Mouse (Mus musculus): Measurements from ENCODE around the gene Crb3.

The Crb3 gene

GRCm38 (mm10) chr17:57062011-57062521 lies 3.2 kb downstream of the Crb3 start:
- no peak for DNase-seq (ENCODE audit: extremely low spot score, low read depth, low spot score)

DNA sequence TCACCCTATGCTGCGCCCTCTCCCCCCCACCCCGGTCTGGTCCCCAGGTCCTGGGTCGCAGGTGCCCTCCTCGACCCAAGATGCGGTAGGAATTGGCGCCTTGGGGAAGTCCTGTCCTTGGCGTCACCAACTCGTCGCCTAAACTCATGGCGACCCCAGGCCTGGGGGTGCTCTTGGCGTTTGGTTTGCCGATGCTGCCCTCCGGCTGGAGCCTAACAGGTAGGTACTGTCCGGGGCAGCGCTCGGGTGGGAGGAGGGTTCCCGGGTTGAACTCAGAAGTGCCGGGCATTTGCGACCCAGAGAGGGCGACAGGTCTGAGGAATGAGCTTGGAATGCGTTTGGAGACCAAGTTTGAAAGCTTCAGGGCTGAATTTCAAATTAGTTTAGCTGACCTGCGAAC lies 3.6 kb downstream of the Crb3 start:
- DNase-seq (ENCODE audit: extremely low spot score, low read depth, low spot score), result no peak

DNA sequence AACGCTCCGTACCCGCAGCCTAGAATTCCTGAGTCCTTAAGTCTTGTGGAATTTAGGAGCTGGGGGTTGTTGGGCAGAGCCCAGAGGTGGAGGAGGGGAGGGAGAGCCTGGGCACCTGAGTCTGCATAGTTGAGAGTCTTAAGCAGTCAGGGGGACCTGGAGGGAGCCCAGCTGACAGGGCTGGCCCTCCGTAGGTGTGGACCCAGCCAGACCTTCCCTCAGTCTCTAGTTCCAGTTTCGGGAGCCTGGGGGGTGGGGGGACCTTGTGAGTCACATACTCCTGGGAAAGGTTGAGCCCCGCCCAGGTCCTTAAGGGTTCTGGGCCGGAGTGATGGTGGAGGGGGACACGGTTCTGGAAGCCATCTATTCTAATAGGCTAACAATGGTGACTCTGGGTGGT lies 4.1 kb downstream of the Crb3 start:
- no peak for DNase-seq (ENCODE audit: extremely low spot score, low read depth, low spot score)

- no peak for DNase-seq (ENCODE audit: extremely low spot score, low read depth, low spot score)
Measured at GRCm38 (mm10) chr17:57066908-57067307, 8.0 kb downstream of the Crb3 start.

DNA sequence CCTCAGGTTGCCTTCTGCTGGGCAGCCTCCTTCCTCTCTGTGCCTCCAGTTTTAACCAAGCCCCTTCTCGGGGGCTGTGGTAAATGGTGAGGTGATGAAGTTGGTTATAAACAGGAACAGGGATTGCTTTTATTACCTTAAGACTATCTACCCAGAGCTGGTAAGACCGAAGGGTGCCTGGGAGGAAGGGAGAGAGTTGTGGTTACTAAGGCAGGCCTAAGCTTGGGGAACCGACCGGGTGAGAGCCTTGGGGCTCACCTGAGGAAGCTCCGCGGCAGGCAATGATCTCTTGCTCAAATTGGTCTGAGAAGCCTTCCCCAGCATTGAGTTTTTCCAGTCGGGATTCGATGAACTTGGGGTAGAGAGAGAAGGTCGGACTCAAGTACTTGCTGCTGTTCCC lies 11.4 kb downstream of the Crb3 start:
- no peak for DNase-seq (ENCODE audit: extremely low spot score, low read depth, low spot score)

- no peak for DNase-seq (ENCODE audit: extremely low spot score, low read depth, low spot score)
Measured at GRCm38 (mm10) chr17:57070699-57071098, 11.8 kb downstream of the Crb3 start.

DNA sequence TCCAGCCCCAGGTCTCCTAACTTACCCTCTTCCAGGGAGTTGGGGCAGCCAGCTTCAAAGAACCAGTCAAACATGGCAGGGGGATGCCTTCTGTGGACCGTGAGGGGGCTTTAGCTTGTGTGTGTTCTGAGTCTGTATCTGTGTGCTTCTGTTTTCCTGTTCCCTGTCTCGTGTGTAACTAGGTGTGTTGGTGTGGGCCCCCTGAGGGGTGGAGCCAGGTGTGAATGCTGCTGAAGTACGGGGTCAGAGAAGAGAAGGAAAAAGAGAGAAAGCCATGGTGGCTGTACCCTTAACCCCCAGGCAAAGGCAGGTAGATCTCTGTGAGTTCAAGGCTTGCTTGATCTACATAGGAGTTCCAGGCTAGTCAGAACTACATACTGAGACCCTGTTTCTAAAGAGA lies 18.0 kb downstream of the Crb3 start:
- no peak for DNase-seq (ENCODE audit: extremely low spot score, low read depth, low spot score)

- DNase-seq (ENCODE audit: extremely low spot score, low read depth, low spot score), result no peak
Measured at GRCm38 (mm10) chr17:57078336-57078735, 19.4 kb downstream of the Crb3 start, which contains the start of gene Dennd1c. Gene Dennd1c (minus strand): TSS chr17:57078514.

DNA sequence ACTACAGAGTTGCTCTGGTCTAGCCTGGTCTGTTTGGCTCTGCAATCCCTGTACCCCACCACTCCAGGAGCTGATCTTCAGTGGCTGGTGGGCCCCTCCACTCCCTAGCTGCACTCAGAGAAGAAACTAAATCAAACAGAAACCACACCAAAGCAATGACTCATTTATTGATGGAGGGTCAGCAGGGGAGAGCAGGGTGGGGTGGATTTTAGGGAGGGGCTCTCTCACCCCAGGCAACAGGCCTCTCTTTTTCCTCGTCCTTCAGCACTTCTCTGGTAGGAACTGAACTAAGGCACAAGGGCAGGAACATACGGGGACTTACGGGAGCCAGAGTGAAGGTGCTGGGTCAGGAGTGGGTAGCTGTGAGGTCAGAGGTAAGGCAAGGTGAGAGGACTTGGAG lies 21.0 kb downstream of the Crb3 start:
- no peak for DNase-seq (ENCODE audit: extremely low spot score, low read depth, low spot score)

DNA sequence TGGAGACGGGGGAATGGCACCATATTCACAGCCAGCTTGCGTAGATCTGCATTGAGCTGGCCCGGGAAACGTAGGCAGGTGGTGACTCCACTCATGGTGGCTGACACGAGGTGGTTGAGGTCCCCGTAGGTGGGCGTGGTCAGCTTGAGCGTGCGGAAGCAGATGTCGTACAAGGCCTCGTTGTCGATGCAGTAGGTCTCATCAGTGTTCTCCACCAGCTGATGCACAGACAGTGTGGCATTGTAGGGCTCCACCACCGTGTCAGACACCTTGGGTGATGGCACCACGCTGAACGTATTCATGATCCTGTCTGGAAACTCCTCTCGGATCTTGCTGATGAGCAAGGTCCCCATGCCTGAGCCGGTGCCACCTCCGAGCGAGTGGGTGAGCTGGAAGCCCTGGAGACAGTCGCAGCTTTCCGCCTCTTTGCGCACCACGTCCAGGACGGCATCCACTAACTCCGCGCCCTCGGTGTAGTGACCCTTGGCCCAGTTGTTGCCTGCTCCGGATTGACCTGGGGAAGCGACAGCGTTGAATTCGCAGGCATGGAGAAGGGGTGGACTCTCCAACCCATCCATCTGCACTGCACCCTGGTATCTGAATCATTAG lies 22.4 kb downstream of the Crb3 start:
- no peak for DNase-seq (ENCODE audit: extremely low spot score, low read depth, low spot score)

DNA sequence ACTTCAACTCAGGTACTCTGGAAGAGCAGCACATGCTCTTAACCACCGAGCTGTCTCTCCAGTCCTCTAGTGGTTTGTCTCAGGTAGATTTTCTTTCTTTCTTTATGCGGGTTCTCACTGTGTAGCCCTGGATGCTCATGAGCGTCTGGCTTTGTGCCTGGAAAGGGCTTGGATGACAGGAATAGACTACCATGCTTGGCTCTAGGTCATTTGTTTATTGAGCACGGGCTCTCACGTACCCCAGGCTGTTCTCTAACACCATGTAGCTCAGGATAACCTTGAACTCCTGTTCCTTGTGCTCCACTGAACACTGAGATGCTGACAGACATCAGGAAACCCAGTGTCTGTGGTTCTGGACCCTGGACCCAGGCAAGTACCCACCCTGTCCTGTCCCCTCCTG lies 23.6 kb downstream of the Crb3 start:
- no peak for DNase-seq (ENCODE audit: extremely low spot score, low read depth, low spot score)

DNA sequence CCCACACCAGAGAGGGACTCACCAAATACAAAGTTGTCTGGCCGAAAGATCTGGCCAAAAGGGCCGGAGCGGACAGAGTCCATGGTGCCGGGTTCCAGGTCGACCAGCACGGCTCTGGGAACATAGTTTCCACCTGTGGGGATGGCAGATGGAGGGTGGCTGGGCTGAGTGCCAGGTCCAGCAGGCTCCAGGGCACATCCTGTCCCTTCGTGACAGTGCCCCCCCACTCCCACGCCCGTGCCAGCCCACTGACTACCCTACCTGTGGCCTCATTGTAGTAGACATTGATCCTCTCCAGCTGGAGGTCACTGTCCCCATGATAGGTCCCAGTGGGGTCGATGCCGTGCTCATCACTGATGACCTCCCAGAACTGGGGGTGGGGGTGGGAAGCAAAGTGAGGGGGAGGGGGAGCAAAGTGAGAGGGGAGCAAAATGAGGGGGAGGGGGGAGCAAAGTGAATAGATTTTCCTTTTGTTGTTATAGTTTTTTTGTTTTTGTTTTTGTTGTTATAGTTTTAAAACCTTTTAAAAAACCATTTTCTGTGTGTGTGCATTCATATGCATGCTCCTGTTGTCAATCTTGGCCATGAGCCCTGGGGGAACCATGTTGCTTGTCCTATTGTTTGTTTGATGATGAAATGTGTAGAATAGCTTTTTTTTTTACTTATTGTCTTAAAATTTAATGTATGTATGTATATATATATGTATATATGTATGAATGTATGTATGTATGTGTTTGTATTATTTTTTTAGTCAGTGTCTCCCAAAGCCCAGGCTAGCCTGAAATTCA lies 27.3 kb downstream of the Crb3 start:
- no peak for DNase-seq (ENCODE audit: extremely low spot score, low read depth, low spot score)

DNA sequence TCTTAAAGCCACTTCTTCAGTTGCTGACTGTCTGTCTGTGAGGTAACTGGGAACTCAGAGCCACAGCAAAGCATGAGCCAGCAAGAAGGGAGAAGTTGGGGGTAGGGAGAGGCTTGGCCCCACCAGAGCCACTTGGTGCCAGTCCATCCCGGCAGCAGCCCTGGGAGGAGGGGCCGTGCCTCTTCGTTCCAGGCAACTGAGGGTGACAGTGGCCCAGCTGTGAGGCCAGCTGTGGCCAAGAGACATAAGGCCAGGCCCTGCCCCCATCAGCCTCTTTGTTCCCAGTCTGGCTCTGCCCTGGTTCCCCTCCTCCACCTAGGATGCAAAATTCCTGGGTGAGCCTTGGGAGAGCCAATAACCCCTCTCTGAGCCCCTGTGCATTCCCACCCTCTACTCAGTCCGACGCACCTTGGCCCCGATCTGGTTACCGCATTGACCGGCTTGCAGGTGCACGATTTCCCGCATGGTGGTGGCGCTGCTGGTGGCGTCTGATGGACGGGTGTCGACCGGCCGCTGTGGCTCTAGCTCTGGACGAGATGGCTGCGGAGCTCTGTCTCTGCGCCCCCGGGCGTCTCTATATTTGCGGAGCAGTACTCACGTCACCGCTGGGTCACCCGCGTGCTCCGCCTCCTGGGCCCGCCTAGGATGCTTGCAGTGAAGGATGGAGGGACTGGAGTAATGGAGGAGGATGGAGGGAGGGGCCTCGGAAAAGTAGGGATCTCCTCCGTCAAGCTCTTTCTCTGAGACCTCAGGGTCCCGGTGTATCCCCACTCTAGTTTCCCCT lies 28.3 kb downstream of the Crb3 start, which contains the start of gene Tubb4a:
Gene Tubb4a (minus strand): TSS at position 734 of the 784 bp plus-strand sequence.
- DNase-seq (ENCODE audit: extremely low spot score, low read depth, low spot score), result no peak

DNA sequence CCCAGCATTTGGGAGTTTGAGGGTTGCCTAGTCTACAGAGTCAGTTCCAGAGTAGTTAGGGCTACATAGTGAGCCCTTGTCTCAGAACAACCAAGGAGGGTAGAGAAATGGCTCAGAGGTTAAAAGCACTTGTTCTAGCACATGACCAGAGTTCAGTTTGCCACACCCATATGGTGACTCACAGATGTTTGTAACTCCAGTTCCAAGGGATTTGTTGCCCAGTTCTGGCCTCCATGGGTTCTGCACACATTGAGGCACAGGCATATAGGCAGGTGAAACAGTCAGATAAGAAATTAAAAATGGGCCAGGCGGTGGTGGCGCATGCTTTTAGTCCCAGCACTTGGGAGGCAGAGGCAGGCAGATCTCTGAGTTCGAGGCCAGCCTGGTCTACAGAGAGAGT lies 35.3 kb downstream of the Crb3 start:
- no peak for DNase-seq (ENCODE audit: extremely low spot score, low read depth, low spot score)

- DNase-seq (ENCODE audit: extremely low spot score, low read depth, low spot score), result no peak
Measured at GRCm38 (mm10) chr17:57095855-57096622, 37.1 kb downstream of the Crb3 start.

DNA sequence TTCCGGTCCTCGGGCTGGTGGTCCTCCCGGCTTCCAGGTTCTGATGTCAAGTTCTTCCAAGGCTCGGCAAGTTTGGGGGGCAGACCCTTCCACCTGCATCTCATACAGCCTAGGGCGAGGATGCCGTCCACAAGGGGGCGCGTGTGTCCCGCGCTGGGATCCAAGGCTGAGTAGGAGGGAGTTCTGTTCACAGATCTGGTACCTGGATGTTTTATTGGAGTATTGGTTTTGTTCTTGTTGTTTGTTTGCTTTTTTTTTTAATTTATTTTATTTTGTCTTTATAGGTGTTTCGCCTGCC lies 37.7 kb downstream of the Crb3 start:
- DNase-seq (ENCODE audit: extremely low spot score, low read depth, low spot score), result no peak

DNA sequence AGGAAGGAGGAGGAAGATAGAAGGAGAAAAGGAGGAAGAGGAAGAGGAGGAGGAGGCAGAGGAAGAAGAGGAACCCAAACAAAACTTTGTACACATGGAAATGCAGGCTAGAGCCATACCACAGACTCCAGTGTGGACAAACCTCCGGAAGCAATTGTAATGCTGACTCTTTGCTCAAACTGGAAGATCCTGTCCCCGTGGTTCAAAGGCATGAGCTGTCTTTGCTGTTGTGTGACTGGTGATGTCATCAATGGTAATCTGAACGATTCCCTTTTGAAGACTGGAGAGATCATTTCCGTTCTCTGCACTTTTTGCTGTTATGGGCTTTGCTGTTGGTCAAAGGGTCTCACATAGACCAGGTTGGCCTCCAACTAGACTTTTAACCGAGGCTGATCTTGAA lies 39.4 kb downstream of the Crb3 start:
- DNase-seq (ENCODE audit: extremely low spot score, low read depth, low spot score), result no peak

- no peak for DNase-seq (ENCODE audit: extremely low spot score, low read depth, low spot score)
Measured at GRCm38 (mm10) chr17:57099629-57100325, 40.9 kb downstream of the Crb3 start.

- DNase-seq (ENCODE audit: extremely low spot score, low read depth, low spot score), result no peak
Measured at GRCm38 (mm10) chr17:57102276-57102675, 43.4 kb downstream of the Crb3 start.

- no peak for DNase-seq (ENCODE audit: extremely low spot score, low read depth, low spot score)
Measured at GRCm38 (mm10) chr17:57104496-57104895, 45.6 kb downstream of the Crb3 start.
